ENCODE assay signal across 8 mouse cellular contexts in genomic region chr14:30716051-30716952, GRCm38 (mm10). TPM values are rescaled to one million over a fixed set of nuclear protein-coding genes. Genes with fewer than 3 reads are reported as not detected.
DNase-seq lines count a peak whose midpoint lies in the region; ATAC-seq lines count a peak whose summit lies in the region.

No protein-coding gene starts in this region.

- peak; percentile 68 for ATAC-seq in hindbrain, embryonic 13.5 days (ENCODE audit: low FRiP score)

- peak overlapping the region; percentile 97 for H3K27ac ChIP-seq in hindbrain, embryonic 13.5 days

- peaks cover 21% of the 10 kb centered on the region for H3K4me1 ChIP-seq in hindbrain, embryonic 13.5 days (replicated peaks)
- peaks cover 33% of the 10 kb centered on the region for H3K4me1 ChIP-seq in megakaryocyte, embryonic 14.5 days

- H3K4me3 ChIP-seq in hindbrain, embryonic 13.5 days: peak overlapping the region; percentile 90
- H3K4me3 ChIP-seq in megakaryocyte, embryonic 14.5 days (replicated peaks): peak overlapping the region; percentile 94

- H3K9ac ChIP-seq in hindbrain, embryonic 13.5 days: peak overlapping the region; percentile 89

- H3K36me3 ChIP-seq in hindbrain, embryonic 13.5 days: no peaks in the 10 kb centered on the region
- H3K36me3 ChIP-seq in megakaryocyte, embryonic 14.5 days (replicated peaks; ENCODE audit: low read length): no peaks in the 10 kb centered on the region

- H3K27me3 ChIP-seq in hindbrain, embryonic 13.5 days: 0 out of 2 replicates have a peak, but pooled peaks cover 6% of the 10 kb centered on the region
- peaks cover 7% of the 10 kb centered on the region for H3K27me3 ChIP-seq in megakaryocyte, embryonic 14.5 days (replicated peaks)

- peak; percentile 77 to 87 for DNase-seq in adrenal gland, adult (ENCODE audit: inconsistent age in 2 of 2, low spot score in 1 of 2)
- no peak for DNase-seq in adrenal gland, postnatal 14 days
- DNase-seq in cerebellum, postnatal 14 days: peak; percentile 77 to 80
- DNase-seq in frontal cortex, postnatal 36 days (ENCODE audit: low spot score in 2 of 2): peak; percentile 51 to 59
- DNase-seq in left cerebral cortex, adult 8-10 months (ENCODE audit: low spot score in 2 of 2): peak; percentile 24 to 37
- peak; percentile 69 for DNase-seq in right cerebral cortex, postnatal 25 days

- WGBS in hindbrain, embryonic 13.5 days: under 1% methylated on average over 78 of the region's 106 CpGs

- no peaks in the 10 kb centered on the region for H3K9me3 ChIP-seq in hindbrain, embryonic 13.5 days
- H3K9me3 ChIP-seq in megakaryocyte, embryonic 14.5 days: no peaks in the 10 kb centered on the region

- peak overlapping the region; percentile 75 for H3K4me2 ChIP-seq in hindbrain, embryonic 13.5 days

RNA-seq across cellular contexts. Expression of gene Sfmbt1, which starts 1.7 kb away (rescaled TPM):
- total RNA-seq in adrenal gland, postnatal 14 days (2021): 27.0 and 28.3 TPM in 2 replicates
- polyA plus RNA-seq in hindbrain, embryonic 13.5 days (2015; fragmentation: Nextera tagmentation; extraction: Ambion mirVana): 17.6 and 19.1 TPM in 2 replicates
- total RNA-seq in left cerebral cortex, adult 8-10 months (2022): 10 to 100 TPM; 36.1 to 43.5 (median 36.7) TPM
- 0.53 and 1.0 TPM in 2 replicates for polyA plus RNA-seq in megakaryocyte, embryonic 14.5 days (2012; ENCODE audit: insufficient read depth, low replicate concordance)
